Mouse (Mus musculus) intestine, embryonic 14.5 days (tissue): Measurements from ENCODE around the gene Acan. TPM values are rescaled to one million over a fixed set of nuclear protein-coding genes. Genes with fewer than 3 reads are reported as not detected.

Experiments
- ATAC-seq: fragments of 200-750 bp; cut with Nextera tagmentation; replicated peaks from 2 replicates; pipeline ENCODE4 v1.8.0; 2017; ENCODE audit warnings: low read depth, moderate number of reproducible peaks, moderate TSS enrichment, moderate library complexity; ENCODE audit not compliant: low FRiP score, low TSS enrichment
- DNase-seq: peaks from one replicate; pipeline ENCODE4 v3.0.0-alpha.2; 2018; ENCODE audit warnings: low spot score
- H3K27ac ChIP-seq: fragments of 300-500 bp; sonication (generic); 2 replicates; pipeline ENCODE4 v1.5.1; 2014; ENCODE audit warnings: low read depth, mild to moderate bottlenecking, control low read depth
- H3K27me3 ChIP-seq: fragments of 300-500 bp; sonication (generic); replicated peaks from 2 replicates; pipeline ENCODE4 v1.6.1; 2014; ENCODE audit warnings: low read length, control low read depth; ENCODE audit not compliant: control insufficient read depth, insufficient read depth
- H3K36me3 ChIP-seq: fragments of 300-500 bp; sonication (generic); 2 replicates; pipeline ENCODE4 v1.6.1; 2014; ENCODE audit warnings: low read length, control low read depth; ENCODE audit not compliant: control insufficient read depth, insufficient read depth
- H3K4me1 ChIP-seq: fragments of 300-500 bp; sonication (generic); replicated peaks from 2 replicates; pipeline ENCODE4 v1.6.1; 2014; ENCODE audit warnings: low read length, control low read depth, mixed read lengths; ENCODE audit not compliant: control insufficient read depth, insufficient read depth
- H3K4me2 ChIP-seq: fragments of 300-500 bp; sonication (generic); 2 replicates; pipeline ENCODE4 v1.6.1; 2014; ENCODE audit warnings: low read length
- H3K4me3 ChIP-seq: fragments of 300-500 bp; sonication (generic); 2 replicates; pipeline ENCODE4 v1.5.1; 2014; ENCODE audit warnings: low read depth, low read length, control low read depth, mixed read lengths
- H3K9ac ChIP-seq: fragments of 300-500 bp; sonication (generic); 2 replicates; pipeline ENCODE4 v1.6.1; 2014; ENCODE audit warnings: mild to moderate bottlenecking, low read length
- H3K9me3 ChIP-seq: fragments of 300-500 bp; sonication (generic); 2 replicates; pipeline ENCODE4 v1.6.1; 2016; ENCODE audit warnings: low read length, control low read depth; ENCODE audit not compliant: control insufficient read depth
- WGBS: fragments of 180-500 bp; shearing (Covaris S2); extraction: QIAGEN DNeasy Blood & Tissue Kit; methylation state at CpG from one replicate; pipeline ENCODE4 v1.1.7; 2014; 5-methylcytosine and 5-hydroxymethylcytosine counted together
- polyA plus RNA-seq: library from polyadenylated mRNA; unstranded; fragments of >200 nt; fragmentation: Nextera tagmentation; extraction: Ambion mirVana; gene quantifications from 2 replicates; pipeline ENCODE4 v1.2.1, GENCODE M21; 2014

Acan gene
- polyA plus RNA-seq, result 0.07 and 1.1 TPM in 2 replicates

GRCm38 (mm10) chr7:79053383-79053889 lies at the start of gene Acan:
Gene Acan, plus strand, starts transcription at chr7:79053483.
- Histone ChIP-seq H3K4me3 (peak within 1 kb of the TSS; percentile 40), H3K27ac (no peak within 1 kb of the TSS), H3K4me2 (peak within 1 kb of the TSS; percentile 87), H3K9ac (no peak within 1 kb of the TSS), H3K9me3 (no peaks in the 10 kb centered on the region), H3K27me3 (peaks cover 76% of the 10 kb centered on the region), H3K36me3 (no peaks in the 10 kb centered on the region), H3K4me1 (peaks cover 8% of the 10 kb centered on the region; the same call in 1 of the 2 replicates)
- WGBS, result 1% methylated on average over 21 of the region's 23 CpGs
- ATAC-seq, result no peak
- peak; percentile 66 for DNase-seq

GRCm38 (mm10) chr7:79021293-79021905 lies 31.9 kb upstream of the Acan start:
- Histone ChIP-seq H3K9me3 (no peaks in the 10 kb centered on the region), H3K4me1 (no peaks in the 10 kb centered on the region), H3K36me3 (no peaks in the 10 kb centered on the region), H3K27me3 (no peaks in the 10 kb centered on the region), H3K9ac (no peak overlapping the region), H3K4me2 (no peak overlapping the region), H3K4me3 (no peak overlapping the region), H3K27ac (no peak overlapping the region)
- ATAC-seq, result no peak
- 74% methylated on average over 9 of the region's 9 CpGs for WGBS
- no peak for DNase-seq

DNA sequence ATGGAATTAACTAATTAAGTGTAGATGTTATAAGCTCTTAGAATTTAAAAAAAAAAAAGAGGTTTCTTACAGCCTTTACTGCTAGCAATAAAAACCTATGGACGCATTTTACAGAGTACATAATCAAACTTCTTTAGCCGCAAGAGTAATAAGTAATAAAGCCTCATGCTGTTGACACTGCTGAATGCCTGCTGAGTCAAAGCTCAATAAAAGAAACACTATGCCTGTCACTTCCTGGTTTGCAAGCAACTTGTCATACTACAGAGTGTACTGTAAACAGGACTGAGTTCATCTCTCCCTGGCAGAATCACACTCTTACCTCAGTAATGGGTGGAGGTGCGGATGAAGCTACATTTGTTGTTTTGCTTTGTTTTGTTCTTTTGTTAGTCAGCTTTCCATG lies 24.1 kb upstream of the Acan start:
- H3K4me2 ChIP-seq, result no peak overlapping the region

GRCm38 (mm10) chr7:79033745-79034144 lies 19.5 kb upstream of the Acan start:
- Histone ChIP-seq H3K4me2 (no peak overlapping the region), H3K9ac (no peak overlapping the region), H3K4me3 (no peak overlapping the region), H3K4me1 (no peaks in the 10 kb centered on the region), H3K27ac (no peak overlapping the region), H3K9me3 (0 out of 2 replicates have a peak, but pooled peaks cover 3% of the 10 kb centered on the region), H3K27me3 (no peaks in the 10 kb centered on the region), H3K36me3 (no peaks in the 10 kb centered on the region)
- DNase-seq (no peak), ATAC-seq (no peak)
- 73% methylated on average over 2 of the region's 2 CpGs for WGBS

More for the DNA sequence above, 24.1 kb upstream of the Acan start:
- H3K27me3 ChIP-seq, result no peaks in the 10 kb centered on the region
- no peaks in the 10 kb centered on the region for H3K4me1 ChIP-seq
- no peak overlapping the region for H3K4me3 ChIP-seq
- H3K27ac ChIP-seq, result no peak overlapping the region
- H3K9ac ChIP-seq, result no peak overlapping the region
- ATAC-seq (no peak), DNase-seq (no peak)
- 72% methylated on average over 3 of the region's 3 CpGs for WGBS
- 0 out of 2 replicates have a peak, but pooled peaks cover 3% of the 10 kb centered on the region for H3K9me3 ChIP-seq
- no peaks in the 10 kb centered on the region for H3K36me3 ChIP-seq

DNA sequence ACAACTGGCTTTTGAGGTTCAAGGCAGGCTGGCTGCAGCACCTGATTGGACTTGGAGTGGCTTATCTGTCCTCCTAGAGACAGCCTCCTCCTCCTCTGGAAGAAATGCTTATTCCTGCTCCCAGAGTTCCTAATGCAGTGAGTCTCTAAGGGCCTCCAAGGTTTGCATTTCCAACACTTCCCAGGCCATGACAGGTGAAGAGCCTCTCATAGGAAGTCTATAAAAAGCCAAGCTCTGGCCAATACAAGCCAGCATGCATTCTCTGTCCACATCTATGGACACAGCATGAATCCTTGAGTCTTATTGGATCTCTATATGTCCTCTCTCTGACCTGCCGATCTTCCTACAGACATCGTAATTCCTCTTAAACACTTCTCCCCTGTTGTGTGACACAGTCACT lies 18.8 kb upstream of the Acan start:
- WGBS, result 91% methylated on average over 2 of the region's 2 CpGs
- Histone ChIP-seq H3K27ac (no peak overlapping the region), H3K36me3 (no peaks in the 10 kb centered on the region), H3K9me3 (peaks cover 8% of the 10 kb centered on the region; the same call in 1 of the 2 replicates), H3K4me1 (no peaks in the 10 kb centered on the region), H3K4me3 (no peak overlapping the region), H3K4me2 (no peak overlapping the region), H3K9ac (no peak overlapping the region), H3K27me3 (no peaks in the 10 kb centered on the region)
- ATAC-seq (no peak), DNase-seq (no peak)

DNA sequence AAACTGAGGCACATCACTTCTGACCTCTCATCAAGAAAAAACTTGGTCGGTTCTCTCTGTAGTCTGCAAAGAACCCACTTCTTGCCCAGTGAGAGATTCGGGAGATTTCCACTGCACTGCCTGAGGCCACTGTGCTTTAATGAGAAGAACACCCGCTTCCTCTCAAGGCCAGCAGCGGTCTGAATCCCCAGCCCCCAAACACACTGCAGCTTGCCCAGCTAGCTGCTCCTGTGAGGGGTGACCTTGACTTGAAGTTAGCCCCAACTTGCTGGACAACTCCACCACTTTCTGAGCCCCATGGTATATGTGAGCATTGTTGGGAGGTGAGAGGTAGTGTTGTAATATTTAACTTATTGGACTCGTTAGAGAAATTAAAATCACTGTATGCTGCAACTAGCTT lies 1.2 kb upstream of the Acan start:
- Histone ChIP-seq H3K9ac (no peak overlapping the region), H3K9me3 (no peaks in the 10 kb centered on the region), H3K27me3 (peaks cover 76% of the 10 kb centered on the region), H3K4me3 (no peak overlapping the region), H3K4me1 (peaks cover 8% of the 10 kb centered on the region; the same call in 1 of the 2 replicates), H3K4me2 (no peak overlapping the region; the same call in 1 of the 2 replicates), H3K36me3 (no peaks in the 10 kb centered on the region), H3K27ac (no peak overlapping the region)
- ATAC-seq (no peak), DNase-seq (no peak)
- WGBS, result 28% methylated on average over 5 of the region's 5 CpGs

DNA sequence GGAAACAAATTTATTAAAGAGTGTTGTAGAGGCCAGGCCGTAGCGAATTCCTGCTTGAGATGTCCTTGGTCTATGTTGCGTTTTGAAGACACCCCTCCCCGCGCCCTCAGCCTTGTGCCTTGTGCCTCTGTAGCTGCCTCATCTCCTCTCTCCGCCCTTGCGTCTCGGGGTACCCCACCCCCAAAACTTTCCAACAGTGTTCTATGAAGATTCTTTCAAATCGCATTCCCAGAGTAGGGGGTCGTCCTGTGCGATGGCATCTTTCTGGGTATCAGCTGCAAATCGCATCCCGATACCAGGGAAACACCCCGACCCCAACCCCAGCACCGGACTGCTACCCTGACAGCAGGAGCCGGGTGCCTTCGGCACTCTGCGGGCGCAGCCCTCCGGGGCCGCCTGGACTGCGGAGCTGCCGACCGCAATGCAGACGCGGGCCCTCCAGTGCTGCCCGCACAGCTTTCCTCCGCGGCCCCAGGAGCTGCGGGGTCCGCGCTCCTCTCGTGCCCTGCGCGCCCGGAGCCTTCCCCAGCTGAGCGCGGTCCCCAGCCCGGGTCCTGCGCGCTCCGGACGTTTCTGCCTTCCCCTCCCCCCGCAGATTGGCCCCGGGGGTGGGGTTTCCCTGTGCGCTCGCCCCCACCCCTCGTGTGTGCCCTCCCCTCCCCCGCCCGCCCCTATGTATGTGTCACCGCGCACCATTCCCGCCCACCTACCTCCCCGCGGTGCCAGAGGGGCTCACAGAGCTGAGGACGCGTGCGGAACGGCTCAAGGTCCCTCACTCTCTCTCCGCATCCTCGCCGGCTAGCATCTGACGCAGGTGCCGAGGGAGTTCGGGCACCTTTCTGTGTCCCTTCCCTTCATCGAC lies 531 bp upstream of the Acan start:
- Histone ChIP-seq H3K27ac (no peak overlapping the region), H3K9ac (no peak overlapping the region), H3K9me3 (no peaks in the 10 kb centered on the region), H3K4me1 (peaks cover 8% of the 10 kb centered on the region; the same call in 1 of the 2 replicates), H3K27me3 (peaks cover 78% of the 10 kb centered on the region), H3K36me3 (no peaks in the 10 kb centered on the region), H3K4me2 (peak overlapping the region; percentile 87), H3K4me3 (peak overlapping the region; percentile 40)
- DNase-seq (peak; percentile 55), ATAC-seq (peak; percentile 47)
- 1% methylated on average over 55 of the region's 66 CpGs for WGBS

- WGBS, result 12% methylated on average over 13 of the region's 13 CpGs
- H3K4me2 ChIP-seq, result no peak overlapping the region
- no peak overlapping the region for H3K4me3 ChIP-seq
- no peak overlapping the region for H3K27ac ChIP-seq
- H3K27me3 ChIP-seq, result peaks cover 74% of the 10 kb centered on the region
- no peaks in the 10 kb centered on the region for H3K36me3 ChIP-seq
- peaks cover 8% of the 10 kb centered on the region; the same call in 1 of the 2 replicates for H3K4me1 ChIP-seq
- no peaks in the 10 kb centered on the region for H3K9me3 ChIP-seq
- ATAC-seq, result no peak
- no peak overlapping the region for H3K9ac ChIP-seq
- DNase-seq, result no peak
These were observed 828 bp downstream of the Acan start for GRCm38 (mm10) chr7:79054111-79054510.
